Mouse (Mus musculus) lung, embryonic 16.5 days (tissue): ENCODE data around the gene Nt5c3. TPM values are rescaled to one million over a fixed set of nuclear protein-coding genes. Genes with fewer than 3 reads are reported as not detected.

ENCODE experiments used
- ATAC-seq: fragments of 200-750 bp; cut with Nextera tagmentation; 2 replicates; pipeline ENCODE4 v1.8.0; 2017; ENCODE audit warnings: low read depth, mild to moderate bottlenecking, moderate library complexity
- H3K27ac ChIP-seq: fragments of 300-500 bp; sonication (generic); 2 replicates; pipeline ENCODE4 v1.5.1; 2014; ENCODE audit warnings: mild to moderate bottlenecking, control low read depth, low read length
- H3K27me3 ChIP-seq: fragments of 300-500 bp; sonication (generic); 2 replicates; pipeline ENCODE4 v1.6.1; 2014; ENCODE audit warnings: low read depth, low read length, mixed read lengths; ENCODE audit not compliant: control insufficient read depth, insufficient read depth
- H3K36me3 ChIP-seq: fragments of 300-500 bp; sonication (generic); 2 replicates; pipeline ENCODE4 v1.6.1; 2014; ENCODE audit warnings: low read length; ENCODE audit not compliant: control insufficient read depth, insufficient read depth
- H3K4me1 ChIP-seq: fragments of 300-500 bp; sonication (generic); replicated peaks from 2 replicates; pipeline ENCODE4 v1.6.1; 2014; ENCODE audit warnings: low read length, mixed read lengths; ENCODE audit not compliant: control insufficient read depth, insufficient read depth
- H3K4me2 ChIP-seq: fragments of 300-500 bp; sonication (generic); 2 replicates; pipeline ENCODE4 v1.6.1; 2014; ENCODE audit warnings: low read depth, low read length, control low read depth
- H3K4me3 ChIP-seq: fragments of 300-500 bp; sonication (generic); 2 replicates; pipeline ENCODE4 v1.5.1; 2014; ENCODE audit warnings: mild to moderate bottlenecking, low read length, control low read depth
- H3K9ac ChIP-seq: fragments of 300-500 bp; sonication (generic); 2 replicates; pipeline ENCODE4 v1.6.1; 2014; ENCODE audit warnings: low read length, control low read depth
- H3K9me3 ChIP-seq: fragments of 300-500 bp; sonication (generic); 2 replicates; pipeline ENCODE4 v1.6.1; 2016; ENCODE audit warnings: low read length; ENCODE audit not compliant: control insufficient read depth
- WGBS: fragments of 180-500 bp; shearing (Covaris S2); extraction: QIAGEN DNeasy Blood & Tissue Kit; methylation state at CpG from one replicate; pipeline ENCODE4 v1.1.7; 2014; 5-methylcytosine and 5-hydroxymethylcytosine counted together
- polyA plus RNA-seq: library from polyadenylated mRNA; unstranded; fragments of >200 nt; fragmentation: Nextera tagmentation; extraction: Ambion mirVana; gene quantifications from 2 replicates; pipeline ENCODE4 v1.2.1, GENCODE M21; 2015

Nt5c3 gene
- polyA plus RNA-seq, 1 experiment from 2014 or later, result 59.0 TPM

DNA sequence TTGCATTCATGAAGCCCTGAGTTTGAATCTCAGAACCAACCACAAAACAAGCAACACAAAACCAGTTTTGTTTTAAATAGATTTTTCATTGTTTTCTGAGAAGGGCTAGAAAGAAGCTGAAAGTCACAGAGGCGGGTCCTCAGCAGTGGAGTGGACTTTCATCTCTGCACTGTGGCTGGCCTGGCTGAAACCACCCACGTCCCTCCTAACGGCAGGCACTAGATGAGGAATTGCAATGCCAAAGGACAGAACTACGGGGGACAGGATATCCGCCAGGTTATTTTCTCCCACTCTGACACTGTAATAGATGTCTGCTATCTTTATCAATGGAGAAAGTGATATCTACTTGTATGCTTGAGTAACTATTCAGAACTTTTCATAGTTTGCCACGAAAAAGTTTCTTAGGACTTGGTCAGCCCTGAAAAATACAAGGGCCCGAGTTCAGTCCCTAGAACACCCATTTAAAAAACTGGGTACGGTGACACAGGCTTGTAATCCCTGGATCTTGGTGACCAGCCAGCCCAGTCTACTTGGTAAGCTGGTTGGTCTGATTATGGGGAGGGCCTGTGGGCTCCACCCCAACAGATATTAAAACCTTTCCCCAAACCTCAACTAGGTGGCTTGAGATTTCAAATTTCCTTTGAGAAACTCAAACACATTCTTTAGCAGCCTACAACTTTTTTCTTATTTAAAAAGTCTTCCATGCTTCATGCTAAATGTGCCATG, 17.4 kb downstream of the Nt5c3 start:
- Histone ChIP-seq H3K27me3 (no peaks in the 10 kb centered on the region), H3K36me3 (no peaks in the 10 kb centered on the region), H3K4me1 (peaks cover 7% of the 10 kb centered on the region; the same call in 1 of the 2 replicates), H3K4me3 (no peak overlapping the region), H3K9me3 (no peaks in the 10 kb centered on the region), H3K4me2 (no peak overlapping the region), H3K9ac (no peak overlapping the region), H3K27ac (no peak overlapping the region)
- WGBS, result 73% methylated on average over 8 of the region's 8 CpGs
- ATAC-seq, result no peak

- 90% methylated on average over 5 of the region's 5 CpGs for WGBS
- ATAC-seq, result no peak
These were observed 18.2 kb downstream of the Nt5c3 start for GRCm38 (mm10) chr6:56905486-56905885.

DNA sequence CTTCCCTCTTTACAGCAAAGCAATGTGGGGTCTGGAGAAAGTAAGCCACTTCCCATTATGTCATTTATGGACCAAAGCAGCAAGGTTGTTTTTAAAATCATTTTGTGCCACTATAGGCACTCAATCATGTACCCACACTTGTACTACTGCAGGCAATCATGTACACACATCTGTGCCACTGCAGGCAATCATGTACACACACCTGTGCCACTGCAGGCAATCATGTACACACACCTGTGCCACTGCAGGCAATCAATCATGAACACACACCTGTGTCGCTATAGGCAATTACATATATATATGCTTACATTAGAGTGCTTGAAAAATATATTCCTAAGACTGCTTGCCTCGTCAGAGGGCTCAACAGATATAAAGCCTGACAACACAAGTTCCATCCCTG, 18.8 kb downstream of the Nt5c3 start:
- no peak overlapping the region for H3K4me2 ChIP-seq
- no peak overlapping the region for H3K4me3 ChIP-seq
- ATAC-seq, result no peak
- peaks cover 10% of the 10 kb centered on the region; the same call in 1 of the 2 replicates for H3K4me1 ChIP-seq
- no peaks in the 10 kb centered on the region for H3K36me3 ChIP-seq
- no peaks in the 10 kb centered on the region for H3K9me3 ChIP-seq
- WGBS, result 60% methylated on average over 2 of the region's 2 CpGs
- H3K9ac ChIP-seq, result no peak overlapping the region
- no peaks in the 10 kb centered on the region for H3K27me3 ChIP-seq
- H3K27ac ChIP-seq, result no peak overlapping the region

More at GRCm38 (mm10) chr6:56905486-56905885, 18.2 kb downstream of the Nt5c3 start:
- Histone ChIP-seq H3K27ac (no peak overlapping the region), H3K4me3 (no peak overlapping the region), H3K4me2 (no peak overlapping the region), H3K27me3 (no peaks in the 10 kb centered on the region), H3K4me1 (peaks cover 10% of the 10 kb centered on the region; the same call in 1 of the 2 replicates), H3K36me3 (no peaks in the 10 kb centered on the region), H3K9ac (no peak overlapping the region), H3K9me3 (no peaks in the 10 kb centered on the region)

GRCm38 (mm10) chr6:56904330-56904729, 19.4 kb downstream of the Nt5c3 start:
- Histone ChIP-seq H3K4me3 (no peak overlapping the region), H3K9me3 (no peaks in the 10 kb centered on the region), H3K4me2 (no peak overlapping the region), H3K4me1 (peaks cover 10% of the 10 kb centered on the region; the same call in 1 of the 2 replicates), H3K27me3 (no peaks in the 10 kb centered on the region), H3K36me3 (no peaks in the 10 kb centered on the region), H3K9ac (no peak overlapping the region), H3K27ac (no peak overlapping the region)
- 73% methylated on average over 1 of the region's 1 CpGs for WGBS
- ATAC-seq, result no peak

- WGBS, result 32% methylated on average over 6 of the region's 6 CpGs
- Histone ChIP-seq H3K27me3 (no peaks in the 10 kb centered on the region), H3K9me3 (no peaks in the 10 kb centered on the region), H3K4me2 (no peak overlapping the region), H3K4me1 (peaks cover 10% of the 10 kb centered on the region; the same call in 1 of the 2 replicates), H3K36me3 (no peaks in the 10 kb centered on the region), H3K27ac (no peak overlapping the region), H3K9ac (no peak overlapping the region), H3K4me3 (no peak overlapping the region)
- ATAC-seq, result no peak
These were observed 19.9 kb downstream of the Nt5c3 start for GRCm38 (mm10) chr6:56903831-56904230.

DNA sequence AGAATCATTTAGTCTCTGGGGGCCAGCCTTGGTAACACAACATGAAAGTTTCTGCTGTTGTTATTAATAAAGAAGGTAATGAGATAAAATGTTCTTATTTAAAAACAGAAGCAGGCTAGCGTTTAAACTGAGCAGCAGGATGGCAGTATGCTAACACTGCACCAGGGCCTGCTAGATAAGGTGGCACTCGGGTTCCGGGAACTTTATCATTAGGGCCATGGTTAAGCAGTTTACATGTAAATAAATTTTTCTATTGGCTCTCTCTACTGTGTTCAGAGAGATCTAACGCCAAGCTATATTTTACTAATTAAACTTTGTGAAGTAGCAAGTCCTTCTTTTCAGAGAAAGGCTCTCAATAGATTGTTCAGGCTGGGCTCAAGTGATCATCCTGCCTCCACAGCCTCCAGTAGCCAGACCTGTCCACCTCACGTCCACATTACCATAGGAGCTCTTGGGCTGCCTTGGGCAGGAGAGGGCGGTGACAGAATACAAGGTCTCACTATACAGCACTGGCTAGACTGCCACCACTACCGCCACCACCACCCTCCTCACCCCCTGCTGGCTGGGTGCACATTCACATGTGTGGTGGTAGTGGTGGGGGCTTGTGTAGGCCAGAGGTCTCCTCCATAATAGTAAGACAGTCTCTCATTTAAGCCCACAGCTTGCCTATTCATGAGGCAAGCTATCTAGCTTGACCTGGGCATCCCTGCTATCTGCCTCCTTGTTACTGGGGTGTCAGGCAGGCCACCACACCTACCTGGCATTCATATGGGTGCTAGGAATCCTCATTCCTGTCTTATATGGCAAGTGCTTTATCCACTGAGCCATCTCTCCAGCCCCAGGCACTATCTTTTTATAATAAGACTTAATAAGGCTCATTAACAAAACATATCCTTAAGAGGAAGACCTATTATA, 20.9 kb downstream of the Nt5c3 start:
- WGBS, result 73% methylated on average over 7 of the region's 7 CpGs
- no peaks in the 10 kb centered on the region for H3K9me3 ChIP-seq

GRCm38 (mm10) chr6:56901824-56902386, 21.8 kb downstream of the Nt5c3 start:
- no peaks in the 10 kb centered on the region for H3K9me3 ChIP-seq
- WGBS, result 26% methylated on average over 12 of the region's 12 CpGs
- H3K27ac ChIP-seq, result peak overlapping the region; percentile 31; the same call in 1 of the 2 replicates
- no peaks in the 10 kb centered on the region for H3K36me3 ChIP-seq
- H3K9ac ChIP-seq, result peak overlapping the region; percentile 45; the same call in 1 of the 2 replicates
- peak; percentile 90 for ATAC-seq
- no peaks in the 10 kb centered on the region for H3K27me3 ChIP-seq
- peaks cover 10% of the 10 kb centered on the region; the same call in 1 of the 2 replicates for H3K4me1 ChIP-seq
- peak overlapping the region; percentile 37 for H3K4me2 ChIP-seq
- peak overlapping the region; percentile 39 for H3K4me3 ChIP-seq

More for the DNA sequence above, 20.9 kb downstream of the Nt5c3 start:
- Histone ChIP-seq H3K36me3 (no peaks in the 10 kb centered on the region), H3K27ac (no peak overlapping the region), H3K4me3 (no peak overlapping the region), H3K4me1 (peaks cover 10% of the 10 kb centered on the region; the same call in 1 of the 2 replicates), H3K9ac (no peak overlapping the region), H3K27me3 (no peaks in the 10 kb centered on the region), H3K4me2 (no peak overlapping the region)
- ATAC-seq, result no peak

DNA sequence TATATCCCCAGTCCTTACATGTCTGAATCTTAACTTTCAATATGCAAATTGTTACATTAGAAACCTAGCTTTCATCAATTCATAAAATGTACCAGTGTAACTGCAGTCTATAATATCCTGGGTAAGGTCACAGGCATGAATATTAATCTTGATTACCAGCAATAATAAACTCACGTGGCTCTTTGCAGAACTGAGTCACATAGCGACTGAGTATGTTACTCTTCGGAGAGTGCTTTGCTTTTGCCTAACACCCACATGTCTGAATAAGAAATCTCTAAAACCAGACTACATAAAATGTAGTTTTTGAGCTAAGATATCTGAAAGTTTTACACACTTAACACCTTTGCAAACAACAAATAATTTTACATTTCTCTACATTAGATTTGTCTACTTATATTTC, 22.4 kb downstream of the Nt5c3 start:
- H3K4me3 ChIP-seq, result no peak overlapping the region
- peak overlapping the region; percentile 37; the same call in 1 of the 2 replicates for H3K4me2 ChIP-seq
- no peaks in the 10 kb centered on the region for H3K27me3 ChIP-seq
- H3K36me3 ChIP-seq, result no peaks in the 10 kb centered on the region
- ATAC-seq, result no peak
- WGBS, result 56% methylated on average over 3 of the region's 3 CpGs
- no peaks in the 10 kb centered on the region for H3K9me3 ChIP-seq
- H3K4me1 ChIP-seq, result peaks cover 10% of the 10 kb centered on the region; the same call in 1 of the 2 replicates
- no peak overlapping the region for H3K27ac ChIP-seq
- H3K9ac ChIP-seq, result no peak overlapping the region

GRCm38 (mm10) chr6:56899601-56900000, 24.1 kb downstream of the Nt5c3 start:
- Histone ChIP-seq H3K9me3 (no peaks in the 10 kb centered on the region), H3K36me3 (no peaks in the 10 kb centered on the region), H3K4me1 (peaks cover 10% of the 10 kb centered on the region; the same call in 1 of the 2 replicates), H3K27me3 (no peaks in the 10 kb centered on the region), H3K4me2 (no peak overlapping the region), H3K4me3 (no peak overlapping the region), H3K9ac (no peak overlapping the region), H3K27ac (no peak overlapping the region)
- ATAC-seq, result no peak
- WGBS, result 70% methylated on average over 3 of the region's 3 CpGs
